Mouse (Mus musculus): ENCODE measurements around the gene Ccdc62.

Gene Ccdc62

GRCm38 (mm10) chr5:123978131-123978530 lies 47.7 kb downstream of the Ccdc62 start:
- DNase-seq (ENCODE audit: low read depth in 2 of 2, low spot score in 2 of 2) = no peak

GRCm38 (mm10) chr5:123979221-123979979 lies 48.9 kb downstream of the Ccdc62 start:
- no peak for DNase-seq (ENCODE audit: low read depth in 2 of 2, low spot score in 2 of 2)

GRCm38 (mm10) chr5:123979980-123980369 lies 49.5 kb downstream of the Ccdc62 start:
- DNase-seq (ENCODE audit: low read depth in 2 of 2, low spot score in 2 of 2) = no peak

GRCm38 (mm10) chr5:123980521-123981249 lies 50.2 kb downstream of the Ccdc62 start:
- no peak for DNase-seq (ENCODE audit: low read depth in 2 of 2, low spot score in 2 of 2)

- DNase-seq (ENCODE audit: low read depth in 2 of 2, low spot score in 2 of 2) = no peak
These were observed 50.7 kb downstream of the Ccdc62 start for GRCm38 (mm10) chr5:123981250-123981554.

GRCm38 (mm10) chr5:123982838-123983237 lies 52.4 kb downstream of the Ccdc62 start:
- no peak for DNase-seq (ENCODE audit: low read depth in 2 of 2, low spot score in 2 of 2)

- no peak for DNase-seq (ENCODE audit: low read depth in 2 of 2, low spot score in 2 of 2)
These were observed 55.0 kb downstream of the Ccdc62 start for GRCm38 (mm10) chr5:123985434-123985833.

- no peak for DNase-seq (ENCODE audit: low read depth in 2 of 2, low spot score in 2 of 2)
These were observed 56.4 kb downstream of the Ccdc62 start for GRCm38 (mm10) chr5:123986925-123987324.

GRCm38 (mm10) chr5:123987511-123987910 lies 57.0 kb downstream of the Ccdc62 start:
- DNase-seq (ENCODE audit: low read depth in 2 of 2, low spot score in 2 of 2) = no peak

- no peak for DNase-seq (ENCODE audit: low read depth in 2 of 2, low spot score in 2 of 2)
These were observed 59.7 kb downstream of the Ccdc62 start for GRCm38 (mm10) chr5:123989941-123990885.

GRCm38 (mm10) chr5:123991321-123991720 lies 60.8 kb downstream of the Ccdc62 start:
- no peak for DNase-seq (ENCODE audit: low read depth in 2 of 2, low spot score in 2 of 2)

GRCm38 (mm10) chr5:123992193-123992637 lies 61.7 kb downstream of the Ccdc62 start:
- no peak for DNase-seq (ENCODE audit: low read depth in 2 of 2, low spot score in 2 of 2)

GRCm38 (mm10) chr5:123992794-123993193 lies 62.3 kb downstream of the Ccdc62 start:
- DNase-seq (ENCODE audit: low read depth in 2 of 2, low spot score in 2 of 2) = peak in 1 of 2 experiments; percentile 66

GRCm38 (mm10) chr5:123993263-123994036 lies 63.0 kb downstream of the Ccdc62 start:
- DNase-seq (ENCODE audit: low read depth in 2 of 2, low spot score in 2 of 2) = no peak

GRCm38 (mm10) chr5:123994468-123994867 lies 64.0 kb downstream of the Ccdc62 start:
- no peak for DNase-seq (ENCODE audit: low read depth in 2 of 2, low spot score in 2 of 2)

- DNase-seq (ENCODE audit: low read depth in 2 of 2, low spot score in 2 of 2) = no peak
These were observed 64.9 kb downstream of the Ccdc62 start for GRCm38 (mm10) chr5:123995388-123995787.

GRCm38 (mm10) chr5:123996194-123996593 lies 65.7 kb downstream of the Ccdc62 start:
- DNase-seq (ENCODE audit: low read depth in 2 of 2, low spot score in 2 of 2) = no peak

- DNase-seq (ENCODE audit: low read depth in 2 of 2, low spot score in 2 of 2) = no peak
These were observed 66.2 kb downstream of the Ccdc62 start for GRCm38 (mm10) chr5:123996695-123997094.

- DNase-seq (ENCODE audit: low read depth in 2 of 2, low spot score in 2 of 2) = no peak
These were observed 66.8 kb downstream of the Ccdc62 start for GRCm38 (mm10) chr5:123997211-123997751.

- DNase-seq (ENCODE audit: low read depth in 2 of 2, low spot score in 2 of 2) = no peak
These were observed 67.3 kb downstream of the Ccdc62 start for GRCm38 (mm10) chr5:123997811-123998210.
